Mouse (Mus musculus) cerebellum, adult (tissue): ENCODE results near the gene Mast4.

Source experiments
- ATAC-seq: cut with Nextera tagmentation; 2 replicates; pipeline ENCODE4 v1.9.2; 2017; ENCODE audit warnings: mild to moderate bottlenecking, moderate library complexity, mixed read lengths; ENCODE audit not compliant: insufficient number of reproducible peaks, low FRiP score, low TSS enrichment

Mast4 gene

GRCm38 (mm10) chr13:103319317-103319716 is 15.0 kb downstream of the Mast4 start:
- no peak for ATAC-seq

DNA sequence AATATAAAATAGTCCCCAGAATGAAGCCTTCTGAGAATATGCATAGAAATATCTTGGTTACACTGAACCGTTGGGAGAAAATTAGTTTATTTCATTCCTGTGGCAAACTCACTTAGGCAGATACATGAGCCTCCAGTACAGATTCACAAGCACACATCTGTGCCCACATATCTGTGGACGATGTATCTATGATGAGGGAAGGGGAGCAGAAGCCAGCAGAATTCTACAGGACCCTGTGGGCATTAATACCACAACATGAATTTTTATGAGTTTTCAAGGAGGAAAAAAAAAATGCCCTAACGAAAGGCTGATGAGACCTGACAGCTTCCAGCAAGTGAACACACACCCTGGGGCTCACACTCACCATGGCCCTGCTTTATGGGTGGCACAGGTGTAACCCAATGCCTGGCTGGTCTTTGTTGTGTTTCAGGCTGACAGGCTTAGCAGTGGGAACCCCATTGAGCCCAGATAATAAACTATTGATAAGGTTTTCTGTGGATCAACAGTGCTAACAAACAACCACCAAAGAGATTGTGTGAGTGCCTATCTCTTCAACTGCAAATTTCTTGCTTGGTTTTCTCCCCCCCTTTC is 17.4 kb downstream of the Mast4 start:
- no peak for ATAC-seq

DNA sequence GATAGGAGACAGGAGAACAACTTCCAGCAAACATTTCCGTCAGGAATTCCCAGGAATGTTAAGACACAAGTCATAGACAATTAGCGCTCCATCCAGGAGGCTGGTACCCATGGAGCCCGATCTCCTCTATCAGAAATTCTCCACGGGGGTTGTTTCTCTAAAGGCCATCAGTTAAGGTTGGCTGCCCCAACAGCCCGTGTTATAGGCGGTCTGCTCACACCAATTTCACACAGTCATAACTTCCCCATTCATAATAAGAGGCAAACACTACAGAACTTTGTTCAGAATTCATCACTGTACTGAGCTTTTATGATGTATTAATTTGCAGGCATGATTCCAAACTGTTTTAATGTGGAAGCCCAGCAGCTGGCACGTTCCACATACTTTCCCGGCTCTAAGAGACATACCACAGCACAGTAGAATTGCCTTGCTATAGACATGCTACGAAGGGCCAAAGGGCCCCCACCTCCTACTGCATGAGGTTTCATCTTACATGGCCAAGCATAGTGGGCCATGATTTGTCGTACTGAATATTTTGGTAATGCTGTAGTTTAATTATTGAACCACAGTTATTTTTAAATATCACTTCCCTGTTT is 19.1 kb downstream of the Mast4 start:
- ATAC-seq: no peak

DNA sequence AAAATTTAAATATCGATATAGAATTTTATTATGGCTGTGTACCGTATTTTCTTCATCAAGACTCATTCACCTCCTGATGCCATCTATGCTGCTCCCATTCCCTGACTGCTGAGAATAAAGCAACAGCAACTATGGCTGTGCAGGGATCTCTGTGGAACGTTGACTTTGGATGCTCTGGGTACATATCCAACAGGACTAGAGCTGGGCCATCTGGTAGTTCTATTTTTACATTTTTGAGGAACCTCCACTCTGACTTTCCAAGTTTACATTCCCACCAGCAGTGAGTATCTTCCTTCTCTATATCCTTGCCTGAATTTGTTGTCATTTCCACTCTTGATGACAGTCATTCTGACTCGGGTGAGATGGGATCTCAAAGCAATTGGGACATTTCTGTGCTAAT is 26.0 kb downstream of the Mast4 start:
- no peak for ATAC-seq

GRCm38 (mm10) chr13:103303826-103304225 is 30.5 kb downstream of the Mast4 start:
- ATAC-seq: no peak

GRCm38 (mm10) chr13:103302508-103302907 is 31.8 kb downstream of the Mast4 start:
- no peak for ATAC-seq

DNA sequence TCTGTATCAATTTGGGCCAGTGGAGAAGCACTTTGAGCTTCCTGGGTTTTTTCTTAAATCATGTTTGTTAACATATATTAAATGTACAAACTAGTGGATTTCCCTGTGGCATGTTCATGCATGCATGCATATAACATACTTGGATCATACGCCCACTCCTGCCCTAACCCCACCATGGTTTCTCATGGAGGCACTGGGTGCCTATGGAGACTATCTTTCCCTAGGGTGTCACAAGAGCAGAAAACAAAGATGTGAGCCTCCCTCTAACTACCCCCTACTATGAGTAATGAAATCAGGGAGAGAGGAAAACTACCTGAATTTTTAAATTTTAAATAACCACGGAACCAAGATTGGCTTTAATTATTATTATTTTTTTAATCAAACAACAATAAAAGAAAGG is 32.2 kb downstream of the Mast4 start:
- no peak for ATAC-seq

DNA sequence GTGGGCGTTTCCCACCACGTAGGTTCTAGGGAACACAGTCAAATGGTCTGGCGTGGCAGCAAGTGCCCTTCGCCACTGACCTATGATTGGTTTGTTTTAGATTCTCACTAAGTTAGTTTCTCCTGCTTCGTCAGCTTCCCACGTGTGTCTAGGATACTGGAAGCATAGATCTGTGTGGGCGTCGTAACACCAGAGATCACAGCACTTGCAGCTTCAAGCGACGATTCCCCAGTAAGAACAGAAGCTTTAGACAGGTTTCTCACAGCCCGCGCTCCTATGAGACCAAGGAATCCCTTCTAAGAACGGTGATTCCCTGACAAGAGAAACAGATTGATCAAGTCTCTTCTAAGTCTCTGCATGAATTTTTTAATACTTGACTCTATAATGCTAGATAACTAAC is 39.9 kb downstream of the Mast4 start:
- no peak for ATAC-seq

GRCm38 (mm10) chr13:103293121-103293520 is 41.2 kb downstream of the Mast4 start:
- ATAC-seq: no peak

DNA sequence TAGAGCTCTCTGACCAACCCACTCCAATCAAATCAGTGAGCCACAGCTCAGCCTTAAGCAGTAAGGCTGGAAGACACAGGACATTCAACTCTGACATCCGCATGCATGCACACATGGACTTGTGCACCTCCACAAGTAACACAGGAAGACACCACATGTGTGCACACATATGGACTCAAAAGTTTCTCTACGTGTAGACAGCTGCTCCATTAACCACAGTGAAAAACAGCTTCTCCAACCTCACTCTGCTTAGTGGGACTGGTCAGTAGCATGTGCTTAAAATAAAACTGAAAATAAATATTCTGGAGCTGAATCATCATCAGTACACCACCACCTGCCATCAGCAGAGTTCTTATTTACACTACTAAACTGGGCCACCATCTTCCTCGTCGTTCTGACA is 43.2 kb downstream of the Mast4 start:
- ATAC-seq: no peak

GRCm38 (mm10) chr13:103285821-103286220 is 48.5 kb downstream of the Mast4 start:
- ATAC-seq: no peak

GRCm38 (mm10) chr13:103285036-103285435 is 49.3 kb downstream of the Mast4 start:
- ATAC-seq: no peak

- no peak for ATAC-seq
Measured at GRCm38 (mm10) chr13:103270856-103271391, 63.4 kb downstream of the Mast4 start.

DNA sequence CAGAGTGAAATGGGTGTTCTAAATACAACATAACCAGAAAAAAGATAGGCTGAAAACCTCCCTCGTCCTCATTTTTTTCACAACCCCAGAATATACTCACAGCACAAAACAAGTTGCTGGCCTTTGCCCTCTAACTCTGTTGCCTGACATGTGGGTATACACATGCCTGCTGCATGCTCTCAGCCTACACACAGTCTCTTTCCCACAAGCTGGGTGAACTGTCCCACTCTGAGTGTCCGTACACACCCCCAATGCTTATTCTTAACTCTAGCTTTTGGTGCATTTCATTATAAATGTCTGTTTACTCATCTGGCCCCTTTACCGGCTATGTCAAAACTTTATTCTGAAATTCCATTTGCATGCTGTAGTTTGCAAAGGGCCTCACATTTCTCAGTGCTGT is 71.6 kb downstream of the Mast4 start:
- no peak for ATAC-seq

DNA sequence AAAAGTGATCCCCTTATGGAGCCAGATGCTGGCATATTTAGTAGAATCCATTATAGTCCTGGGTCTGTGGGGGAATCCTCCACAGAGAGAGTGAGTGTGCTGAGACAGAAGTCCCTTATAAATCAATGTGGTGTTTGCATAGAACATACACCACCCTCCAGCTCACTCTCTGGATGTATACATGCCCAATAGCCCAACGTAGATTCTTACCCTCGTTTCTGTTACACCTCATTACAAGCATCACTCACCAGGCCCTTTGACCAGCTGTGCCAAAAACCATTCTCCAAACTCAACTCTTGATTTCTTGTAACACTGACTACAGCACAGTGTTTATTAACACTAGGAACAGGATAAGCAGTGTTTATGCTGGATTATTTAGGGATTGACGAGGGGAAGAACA is 72.2 kb downstream of the Mast4 start:
- no peak for ATAC-seq

DNA sequence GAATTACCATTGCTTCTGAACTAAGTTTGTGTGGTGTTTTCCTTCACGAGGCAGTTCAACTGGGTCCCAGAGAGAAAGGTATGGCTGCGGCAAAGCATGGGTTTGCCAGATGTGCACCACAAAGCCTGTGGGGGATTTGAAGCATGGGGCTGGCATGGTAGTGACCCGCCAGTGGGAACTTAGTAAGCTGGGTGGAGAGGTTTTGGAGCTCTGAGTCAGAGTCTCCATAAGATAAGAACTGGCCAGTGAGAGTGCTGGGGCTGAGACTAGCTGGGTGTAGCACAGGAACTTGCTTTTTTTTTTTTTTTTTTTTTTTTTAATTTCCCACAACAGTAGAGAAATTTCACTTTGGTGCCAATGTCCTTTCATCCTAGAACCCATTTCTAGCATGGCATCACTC is 73.9 kb downstream of the Mast4 start:
- no peak for ATAC-seq

GRCm38 (mm10) chr13:103258106-103258505 is 76.2 kb downstream of the Mast4 start:
- ATAC-seq: no peak

GRCm38 (mm10) chr13:103254861-103255260 is 79.4 kb downstream of the Mast4 start:
- ATAC-seq: no peak

- no peak for ATAC-seq
Measured at GRCm38 (mm10) chr13:103253077-103253476, 81.2 kb downstream of the Mast4 start.

DNA sequence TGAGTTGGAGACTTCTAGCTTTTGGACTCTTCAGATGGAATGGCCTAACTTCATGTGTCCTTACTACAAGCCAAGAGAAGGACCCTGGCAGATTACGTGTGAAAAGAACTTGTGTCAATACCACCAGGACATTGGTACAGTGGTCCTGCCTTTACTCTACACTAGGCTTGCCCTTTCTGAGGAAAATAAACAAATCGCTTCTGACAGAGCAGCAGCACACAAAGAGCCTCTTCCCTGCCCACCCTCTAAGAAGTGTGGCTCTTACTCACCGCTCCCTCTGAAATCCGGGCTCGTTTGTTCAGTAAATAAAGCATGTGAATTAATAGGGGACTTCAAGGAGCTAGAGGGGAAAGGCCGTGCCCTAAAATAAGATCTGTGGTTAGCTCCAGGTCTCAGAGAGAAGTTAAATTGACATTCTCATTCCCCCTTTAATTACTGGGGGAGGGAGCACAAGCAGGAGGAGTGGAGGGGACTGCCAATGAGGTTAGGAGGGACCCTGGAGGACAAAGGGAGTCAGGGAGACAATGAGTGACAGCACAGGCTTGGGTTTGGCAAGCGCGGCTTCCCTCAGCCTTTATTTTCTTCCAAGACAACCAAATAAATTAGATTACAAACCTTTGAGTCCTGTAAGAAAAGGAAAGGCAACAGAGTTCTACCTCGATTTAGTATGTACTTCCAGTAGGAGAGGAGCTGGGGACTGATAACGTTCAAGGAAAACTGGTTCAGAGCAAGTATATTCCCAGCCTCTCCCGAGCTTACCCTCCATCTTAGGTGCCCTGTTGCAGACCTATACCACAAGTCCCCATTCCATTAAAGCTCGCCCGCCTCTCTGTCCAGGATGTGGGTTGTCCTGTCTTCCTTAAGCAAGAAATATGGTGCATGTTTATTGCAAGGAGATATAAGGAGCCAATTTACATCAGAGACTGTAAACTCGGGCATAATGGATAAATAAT is 85.9 kb downstream of the Mast4 start:
- ATAC-seq: no peak
